Mouse (Mus musculus) spleen, postnatal 4 days (tissue): ENCODE measurements around the gene Prr27.

Experiments used
- DNase-seq, 2 experiments: peaks; one replicate each; pipeline ENCODE4 v3.0.0; 2022; ENCODE audit warnings: low spot score in 2 of 2

Prr27 gene

GRCm38 (mm10) chr5:87825386-87825785, at the start of gene Prr27:
Prr27 (plus strand) TSS chr5:87825686.
- no peak for DNase-seq

- DNase-seq: no peak
Observed at GRCm38 (mm10) chr5:87782731-87783130, 42.8 kb upstream of the Prr27 start.

DNA sequence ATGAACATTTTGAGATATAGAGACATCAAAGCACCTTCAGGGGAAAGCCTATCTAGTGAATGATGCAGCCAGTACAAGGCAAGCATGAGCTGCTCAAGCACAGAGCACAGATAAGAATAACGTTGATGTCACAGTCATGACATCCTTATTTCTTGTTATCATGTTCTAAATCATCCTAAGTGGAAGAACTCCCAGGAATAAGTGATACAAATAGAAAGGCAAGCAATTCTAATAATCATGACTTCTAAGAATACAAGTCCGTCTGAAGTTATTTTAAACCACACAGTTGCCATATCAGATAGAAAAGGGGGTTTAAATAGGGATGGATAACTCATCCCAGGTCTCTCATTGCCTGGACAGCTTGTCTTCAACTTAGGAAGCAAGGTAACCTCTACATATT, 17.7 kb upstream of the Prr27 start, which contains the start of gene Csn1s2b:
Gene Csn1s2b (plus strand): TSS at position 301 of the 400 bp plus-strand sequence.
- DNase-seq: no peak

DNA sequence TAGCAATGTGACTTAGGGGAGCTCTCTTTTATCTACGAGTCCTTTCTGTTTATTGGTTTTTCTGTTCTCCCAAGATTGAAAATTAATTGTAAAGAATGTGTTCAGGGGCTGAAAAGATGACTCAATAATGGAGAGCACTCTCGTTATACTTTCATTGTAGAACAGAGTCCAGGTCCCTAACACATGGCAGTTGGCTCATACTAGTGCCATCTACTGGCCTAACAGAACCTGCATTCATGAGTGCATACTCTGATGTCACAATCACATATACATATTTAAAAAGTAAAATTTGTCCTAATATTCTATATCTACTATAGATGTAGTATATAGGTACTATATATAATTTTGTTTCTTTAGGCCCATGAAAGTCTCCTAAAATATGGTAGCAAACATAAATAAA, 16.2 kb upstream of the Prr27 start:
- DNase-seq: no peak

GRCm38 (mm10) chr5:87855136-87855716, 29.7 kb downstream of the Prr27 start:
- no peak for DNase-seq

GRCm38 (mm10) chr5:87870084-87870483, 44.6 kb downstream of the Prr27 start:
- no peak for DNase-seq

GRCm38 (mm10) chr5:87871423-87871822, 45.9 kb downstream of the Prr27 start:
- DNase-seq: no peak

DNA sequence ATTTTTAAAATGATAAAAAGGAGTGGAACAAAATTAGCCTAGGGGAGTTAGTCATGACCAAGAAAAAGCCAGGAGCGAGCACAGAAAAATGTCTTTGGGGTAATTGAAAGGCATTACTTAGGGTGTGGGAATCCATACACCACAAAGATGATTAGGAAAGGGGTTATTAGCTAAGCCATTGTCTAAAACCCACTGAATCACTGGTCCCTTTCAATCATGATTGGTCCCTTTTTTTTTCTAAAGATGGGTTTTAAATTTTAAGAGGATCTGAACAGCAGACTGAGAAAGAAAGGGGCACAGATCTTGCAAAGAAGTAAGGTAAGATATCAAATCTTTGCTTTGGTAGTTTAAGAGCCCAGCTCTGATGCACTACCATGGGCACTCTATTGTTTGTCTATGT, 59.2 kb downstream of the Prr27 start, which contains the start of gene Odam:
Gene Odam (plus strand): TSS at position 301 of the 400 bp plus-strand sequence.
- no peak for DNase-seq
